Mouse (Mus musculus): ENCODE data around the gene Art2b. TPM values are rescaled to one million over a fixed set of nuclear protein-coding genes. Genes with fewer than 3 reads are reported as not detected.
A peak's percentile ranks its signal among the peaks of the same experiment; 100 is the strongest.
"Not testable (repeated sequence)": the region's sequence is repeated elsewhere in the genome, so short reads cannot be mapped to it uniquely, and the experiment has no call there.

Gene Art2b
- total and polyA plus RNA-seq, 3 experiments, result not detected

DNA sequence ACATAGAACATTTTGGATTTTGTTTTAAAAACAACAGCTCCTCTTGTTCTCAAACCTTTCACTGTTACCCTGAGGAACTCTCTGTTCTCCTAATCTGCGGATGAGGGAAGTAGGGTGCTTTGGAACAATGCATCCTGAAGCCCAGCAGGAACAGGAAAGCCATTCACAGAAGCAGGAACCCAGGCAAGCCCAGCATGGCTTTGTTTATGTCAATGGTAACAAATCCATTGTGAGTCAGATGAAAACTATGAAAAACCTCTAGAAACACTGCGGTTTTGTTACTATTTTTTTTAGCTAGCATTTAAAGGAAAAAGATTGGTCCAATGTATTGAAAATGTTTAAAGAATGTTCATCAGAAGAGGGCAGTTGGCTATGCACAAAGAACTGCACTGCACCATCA, 43.1 kb upstream of the Art2b start:
- Histone ChIP-seq H3K4me2 (ENCODE audit: insufficient read depth, low read depth, poor library complexity, severe bottlenecking) (no peak overlapping the region), H3K9me3 (replicated peaks; ENCODE audit: low read length) (peaks cover 8% of the 10 kb centered on the region), H3K79me2 (replicated peaks; ENCODE audit: control insufficient read depth, extremely low read depth, insufficient read depth, poor library complexity, severe bottlenecking) (no peaks in the 10 kb centered on the region), H3K9ac (ENCODE audit: insufficient read depth, low read depth) (no peak overlapping the region), H3K27ac (ENCODE audit: insufficient read depth, low read depth) (no peak overlapping the region), H3K4me1 (ENCODE audit: control insufficient read depth in 1 of 2, insufficient read depth in 2 of 2) (no peaks in the 10 kb centered on the region), H3K4me3 (replicated peaks in 1 of 3; ENCODE audit: low read depth in 2 of 3, low read length in 2 of 3, poor library complexity in 1 of 3) (no peak overlapping the region), H3K27me3 (replicated peaks) (peaks cover 13% of the 10 kb centered on the region), H3K36me3 (replicated peaks in 1 of 2; ENCODE audit: control insufficient read depth in 1 of 2, insufficient read depth in 1 of 2, low read length in 1 of 2) (no peaks in the 10 kb centered on the region)
- no peak for DNase-seq (ENCODE audit: extremely low read depth)
- TF ChIP-seq MXI1 (IDR thresholded peaks at IDR 0.05; ENCODE audit: low read depth, low read length) (no peak), BHLHE40 (IDR thresholded peaks at IDR 0.05; ENCODE audit: low read depth, low read length) (no peak), ELF1 (IDR thresholded peaks at IDR 0.05; ENCODE audit: low read depth, low read length) (no peak), MEF2A (IDR thresholded peaks at IDR 0.05; ENCODE audit: borderline replicate concordance, low read depth, low read length) (no peak), TCF12 (IDR thresholded peaks at IDR 0.05; ENCODE audit: low read depth, low read length) (no peak), ZC3H11A (IDR thresholded peaks at IDR 0.05; ENCODE audit: low read depth, low read length) (no peak)
- in situ Hi-C loops (cut with MboI; ENCODE audit: low pct_ligation_motif_present, low pct_unique_long_range_greater_than_20kb, low sequenced_read_pairs) (loop anchor here (10.0 kb wide), 1 partner anchor 184 kb away; no protein-coding TSS in a partner anchor), dilution Hi-C loops (cut with MboI; ENCODE audit: extremely low pct_ligation_motif_present, extremely low pct_unique_long_range_greater_than_20kb, low sequenced_read_pairs) (no loop called here)

DNA sequence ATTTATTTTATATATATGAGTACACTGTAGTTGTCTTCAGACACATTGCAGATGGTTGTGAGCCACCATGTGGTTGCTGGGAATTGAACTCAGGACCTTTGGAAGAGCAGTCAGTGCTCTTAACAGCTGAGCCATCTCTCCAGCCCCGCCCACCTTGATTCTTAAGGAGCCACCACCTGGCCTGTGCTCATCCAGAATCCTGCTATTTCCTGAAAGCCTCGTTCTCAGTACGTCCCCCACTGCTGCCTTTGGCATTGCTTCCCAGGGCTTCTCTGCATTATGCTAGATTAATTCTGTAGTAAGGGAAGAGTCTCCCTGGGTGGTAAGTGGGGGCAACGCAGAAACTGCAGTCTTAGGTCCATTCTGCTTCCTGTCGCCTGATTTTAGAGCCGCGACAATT, 41.8 kb upstream of the Art2b start:
- H3K4me2 ChIP-seq (ENCODE audit: insufficient read depth, low read depth, poor library complexity, severe bottlenecking); H3K9me3 ChIP-seq (replicated peaks; ENCODE audit: low read length); H3K36me3 ChIP-seq (replicated peaks in 1 of 2; ENCODE audit: control insufficient read depth in 1 of 2, insufficient read depth in 1 of 2, low read length in 1 of 2); H3K4me1 ChIP-seq (ENCODE audit: control insufficient read depth in 1 of 2, insufficient read depth in 2 of 2); H3K9ac ChIP-seq (ENCODE audit: insufficient read depth, low read depth); dilution Hi-C loops (cut with MboI; ENCODE audit: extremely low pct_ligation_motif_present, extremely low pct_unique_long_range_greater_than_20kb, low sequenced_read_pairs); DNase-seq (ENCODE audit: extremely low read depth); H3K79me2 ChIP-seq (replicated peaks; ENCODE audit: control insufficient read depth, extremely low read depth, insufficient read depth, poor library complexity, severe bottlenecking); H3K27ac ChIP-seq (ENCODE audit: insufficient read depth, low read depth); H3K4me3 ChIP-seq (replicated peaks in 1 of 3; ENCODE audit: low read depth in 2 of 3, low read length in 2 of 3, poor library complexity in 1 of 3): not testable (repeated sequence)
- H3K27me3 ChIP-seq (replicated peaks), result peaks cover 12% of the 10 kb centered on the region
- in situ Hi-C loops (cut with MboI; ENCODE audit: low pct_ligation_motif_present, low pct_unique_long_range_greater_than_20kb, low sequenced_read_pairs), result loop anchor here (10.0 kb wide), 1 partner anchor 182 kb away; no protein-coding TSS in a partner anchor

GRCm38 (mm10) chr7:101624283-101624682, 38.9 kb upstream of the Art2b start:
- Histone ChIP-seq H3K27me3 (replicated peaks) (peaks cover 3% of the 10 kb centered on the region), H3K4me2 (ENCODE audit: insufficient read depth, low read depth, poor library complexity, severe bottlenecking) (0 out of 2 replicates have a peak overlapping the region, but pooled peaks have one; percentile 32), H3K79me2 (replicated peaks; ENCODE audit: control insufficient read depth, extremely low read depth, insufficient read depth, poor library complexity, severe bottlenecking) (no peaks in the 10 kb centered on the region), H3K27ac (ENCODE audit: insufficient read depth, low read depth) (no peak overlapping the region), H3K9me3 (replicated peaks; ENCODE audit: low read length) (no peaks in the 10 kb centered on the region), H3K9ac (ENCODE audit: insufficient read depth, low read depth) (no peak overlapping the region), H3K4me1 (ENCODE audit: control insufficient read depth in 1 of 2, insufficient read depth in 2 of 2) (no peaks in the 10 kb centered on the region), H3K4me3 (replicated peaks in 1 of 3; ENCODE audit: low read depth in 2 of 3, low read length in 2 of 3, poor library complexity in 1 of 3) (no peak overlapping the region), H3K36me3 (replicated peaks in 1 of 2; ENCODE audit: control insufficient read depth in 1 of 2, insufficient read depth in 1 of 2, low read length in 1 of 2) (no peaks in the 10 kb centered on the region)
- in situ Hi-C loops (cut with MboI; ENCODE audit: low pct_ligation_motif_present, low pct_unique_long_range_greater_than_20kb, low sequenced_read_pairs) (loop anchor here (10.0 kb wide), 1 partner anchor 179 kb away; no protein-coding TSS in a partner anchor), dilution Hi-C loops (cut with MboI; ENCODE audit: extremely low pct_ligation_motif_present, extremely low pct_unique_long_range_greater_than_20kb, low sequenced_read_pairs) (no loop called here)
- TF ChIP-seq USF1 (IDR thresholded peaks at IDR 0.05; ENCODE audit: low read depth, low read length) (no peak), SIN3A (IDR thresholded peaks at IDR 0.05; ENCODE audit: low read length) (no peak), CHD2 (IDR thresholded peaks at IDR 0.05; ENCODE audit: low read length) (no peak), MAFK (IDR thresholded peaks at IDR 0.05; ENCODE audit: insufficient replicate concordance, low read length) (no peak), CTCF (conservative IDR thresholded peaks at IDR 0.05 in 1 of 2, IDR thresholded peaks at IDR 0.05 in 1 of 2; ENCODE audit: low read depth in 2 of 2, low read length in 2 of 2) (no peak), MXI1 (IDR thresholded peaks at IDR 0.05; ENCODE audit: low read depth, low read length) (no peak), ZC3H11A (IDR thresholded peaks at IDR 0.05; ENCODE audit: low read depth, low read length) (no peak), GABPA (IDR thresholded peaks at IDR 0.05; ENCODE audit: insufficient replicate concordance, low read depth, low read length) (no peak), TCF12 (IDR thresholded peaks at IDR 0.05; ENCODE audit: low read depth, low read length) (no peak), RAD21 (IDR thresholded peaks at IDR 0.05; ENCODE audit: low read depth, low read length) (no peak), BHLHE40 (IDR thresholded peaks at IDR 0.05; ENCODE audit: low read depth, low read length) (no peak), UBTF (IDR thresholded peaks at IDR 0.05; ENCODE audit: low read depth, low read length) (no peak), ETS1 (conservative IDR thresholded peaks at IDR 0.05; ENCODE audit: low read depth, low read length) (no peak)
- DNase-seq (ENCODE audit: extremely low read depth), result no peak
